ENCODE assay signal across 7 mouse cellular contexts in the genomic region with DNA sequence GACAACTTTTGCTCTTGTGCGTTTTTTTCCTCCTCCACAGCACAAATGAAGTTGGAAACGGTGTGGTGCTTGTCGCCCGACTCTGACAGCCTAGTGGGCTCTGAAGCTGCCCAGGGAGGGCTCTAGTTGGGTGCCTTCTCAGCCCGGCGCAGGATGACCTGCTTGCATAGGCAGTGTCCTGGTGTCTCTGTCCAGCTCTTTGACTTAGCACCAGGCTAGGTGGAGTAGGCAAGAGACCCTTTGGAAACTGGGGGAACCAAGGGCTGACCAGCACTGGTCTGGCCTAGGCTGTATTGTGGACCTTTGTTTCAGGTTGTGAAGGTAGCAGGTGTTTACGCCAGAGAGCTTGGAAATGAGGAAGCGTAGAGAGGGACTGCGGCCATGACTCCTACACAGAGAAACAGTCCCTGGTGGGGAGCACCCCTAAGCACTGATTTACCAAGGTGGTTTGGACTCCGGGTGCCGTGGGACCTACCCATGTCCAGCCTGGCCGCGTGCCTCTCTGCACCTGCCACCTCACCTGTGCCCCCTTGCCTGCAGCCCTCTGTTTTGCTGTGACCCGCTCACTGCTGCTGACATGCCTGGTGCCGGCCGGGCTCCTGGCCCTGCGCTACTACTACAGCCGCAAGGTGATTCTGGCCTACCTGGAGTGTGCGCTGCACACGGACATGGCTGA. TPM values are rescaled to one million over a fixed set of nuclear protein-coding genes. Genes with fewer than 3 reads are reported as not detected.
A peak's percentile ranks its signal among the peaks of the same experiment; 100 is the strongest.
DNase-seq lines count a peak whose midpoint lies in the region; ATAC-seq and TF ChIP-seq lines count a peak whose summit lies in the region.

No protein-coding gene starts in this region.

- peak overlapping the region; percentile 98 for H3K4me2 ChIP-seq in lung, embryonic 14.5 days
- peak overlapping the region; percentile 85 for H3K4me2 ChIP-seq in hindbrain, embryonic 15.5 days
- H3K4me2 ChIP-seq in neural tube, embryonic 14.5 days (ENCODE audit: low read depth, low read length), result peak overlapping the region; percentile 50

- H3K36me3 ChIP-seq in lung, embryonic 14.5 days (ENCODE audit: insufficient read depth), result no peaks in the 10 kb centered on the region
- peaks cover 13% of the 10 kb centered on the region; the same call in 1 of the 2 replicates for H3K36me3 ChIP-seq in embryonic facial prominence, embryonic 10.5 days (replicated peaks)
- peaks cover 14% of the 10 kb centered on the region; the same call in 1 of the 2 replicates for H3K36me3 ChIP-seq in hindbrain, embryonic 15.5 days
- H3K36me3 ChIP-seq in neural tube, embryonic 14.5 days (ENCODE audit: control insufficient read depth, insufficient read depth, low read length), result peaks cover 15% of the 10 kb centered on the region

- DNase-seq in lung, embryonic 14.5 days, result no peak
- DNase-seq in lung, postnatal 14 days, result no peak
- no peak for DNase-seq in embryonic facial prominence, embryonic 10.5 days (ENCODE audit: low spot score)
- no peak for DNase-seq in thymus, postnatal 14 days

- TF ChIP-seq CTCF in lung, embryonic 14.5 days (IDR thresholded peaks at IDR 0.05; ENCODE audit: low read depth), result no peak

- no peak overlapping the region for H3K27ac ChIP-seq in lung, embryonic 14.5 days (ENCODE audit: low read depth)
- H3K27ac ChIP-seq in embryonic facial prominence, embryonic 10.5 days (replicated peaks), result no peak overlapping the region
- H3K27ac ChIP-seq in hindbrain, embryonic 15.5 days (replicated peaks), result peak overlapping the region; percentile 99
- peak overlapping the region; percentile 98 for H3K27ac ChIP-seq in neural tube, embryonic 14.5 days (ENCODE audit: low read depth, low read length)

- no peaks in the 10 kb centered on the region for H3K4me1 ChIP-seq in lung, embryonic 14.5 days (ENCODE audit: insufficient read depth)
- H3K4me1 ChIP-seq in embryonic facial prominence, embryonic 10.5 days, result peaks cover 35% of the 10 kb centered on the region
- peaks cover 45% of the 10 kb centered on the region for H3K4me1 ChIP-seq in hindbrain, embryonic 15.5 days (replicated peaks)
- H3K4me1 ChIP-seq in neural tube, embryonic 14.5 days (ENCODE audit: control insufficient read depth, insufficient read depth, low read length), result peaks cover 32% of the 10 kb centered on the region

- peaks cover 53% of the 10 kb centered on the region for H3K27me3 ChIP-seq in lung, embryonic 14.5 days (ENCODE audit: insufficient read depth, low read length)
- peaks cover 78% of the 10 kb centered on the region for H3K27me3 ChIP-seq in embryonic facial prominence, embryonic 10.5 days (replicated peaks; ENCODE audit: low read depth, poor library complexity, severe bottlenecking)
- no peaks in the 10 kb centered on the region for H3K27me3 ChIP-seq in hindbrain, embryonic 15.5 days
- no peaks in the 10 kb centered on the region for H3K27me3 ChIP-seq in neural tube, embryonic 14.5 days (ENCODE audit: control insufficient read depth, insufficient read depth, low read length)

- no peak for ATAC-seq in lung, embryonic 14.5 days (ENCODE audit: insufficient read depth)
- ATAC-seq in hindbrain, embryonic 15.5 days (ENCODE audit: low FRiP score, low read depth), result no peak
- ATAC-seq in neural tube, embryonic 14.5 days (ENCODE audit: low read depth), result no peak
- no peak for ATAC-seq in CD4-positive, CD25-positive, alpha-beta regulatory T cell, adult 4 months

- WGBS in lung, embryonic 14.5 days, result 68% methylated on average over 20 of the region's 20 CpGs
- WGBS in embryonic facial prominence, embryonic 10.5 days, result 72% methylated on average over 20 of the region's 20 CpGs
- WGBS in hindbrain, embryonic 15.5 days, result 64% methylated on average over 20 of the region's 20 CpGs
- 67% methylated on average over 20 of the region's 20 CpGs for WGBS in neural tube, embryonic 14.5 days

- no peak overlapping the region for H3K9ac ChIP-seq in lung, embryonic 14.5 days
- peak overlapping the region; percentile 83 for H3K9ac ChIP-seq in hindbrain, embryonic 15.5 days
- peak overlapping the region; percentile 83 for H3K9ac ChIP-seq in neural tube, embryonic 14.5 days (replicated peaks; ENCODE audit: low read depth, low read length)

- H3K9me3 ChIP-seq in lung, embryonic 14.5 days (ENCODE audit: low read depth, low read length), result no peaks in the 10 kb centered on the region
- no peaks in the 10 kb centered on the region for H3K9me3 ChIP-seq in embryonic facial prominence, embryonic 10.5 days
- H3K9me3 ChIP-seq in hindbrain, embryonic 15.5 days, result no peaks in the 10 kb centered on the region
- no peaks in the 10 kb centered on the region for H3K9me3 ChIP-seq in neural tube, embryonic 14.5 days (ENCODE audit: control insufficient read depth, low read length)

- H3K4me3 ChIP-seq in lung, embryonic 14.5 days (ENCODE audit: low read depth, low read length), result peak overlapping the region; percentile 61
- peak overlapping the region; percentile 72 for H3K4me3 ChIP-seq in embryonic facial prominence, embryonic 10.5 days
- peak overlapping the region; percentile 99 for H3K4me3 ChIP-seq in hindbrain, embryonic 15.5 days
- peak overlapping the region; percentile 95 for H3K4me3 ChIP-seq in neural tube, embryonic 14.5 days (ENCODE audit: low read depth, low read length)

RNA-seq across cellular contexts. Expression of a gene that starts 2.2 kb away (rescaled TPM):
- polyA plus RNA-seq in lung, embryonic 14.5 days (2014; fragmentation: Nextera tagmentation; extraction: Ambion mirVana), result 0.09 and 0.13 TPM in 2 replicates
- polyA plus RNA-seq in embryonic facial prominence, embryonic 10.5 days (2016; fragmentation: Nextera tagmentation; extraction: Ambion mirVana), result 0.47 and 0.73 TPM in 2 replicates
- 6.2 TPM in 2 replicates for polyA plus RNA-seq in hindbrain, embryonic 15.5 days (2015; fragmentation: Nextera tagmentation; extraction: Ambion mirVana)
- 3.9 and 4.1 TPM in 2 replicates for polyA plus RNA-seq in neural tube, embryonic 14.5 days (2014; fragmentation: Nextera tagmentation; extraction: Ambion mirVana)
- polyA plus RNA-seq in CD4-positive, CD25-positive, alpha-beta regulatory T cell, adult 4 months (2017; shearing (Covaris generic)), result not detected

RNA-seq across cellular contexts. Expression of a gene that starts 14.7 kb away (rescaled TPM):
- polyA plus RNA-seq in lung, embryonic 14.5 days (2014; fragmentation: Nextera tagmentation; extraction: Ambion mirVana), result 57.5 and 61.1 TPM in 2 replicates
- polyA plus RNA-seq in embryonic facial prominence, embryonic 10.5 days (2016; fragmentation: Nextera tagmentation; extraction: Ambion mirVana), result 211 and 214 TPM in 2 replicates
- polyA plus RNA-seq in hindbrain, embryonic 15.5 days (2015; fragmentation: Nextera tagmentation; extraction: Ambion mirVana), result 598 and 652 TPM in 2 replicates
- polyA plus RNA-seq in neural tube, embryonic 14.5 days (2014; fragmentation: Nextera tagmentation; extraction: Ambion mirVana), result 403 and 457 TPM in 2 replicates
- not detected for polyA plus RNA-seq in CD4-positive, CD25-positive, alpha-beta regulatory T cell, adult 4 months (2017; shearing (Covaris generic))

Comparison
In these comparisons a context has a peak if more than half of its experiments do, and no peak if none do; other contexts are left out.
1. H3K27ac ChIP-seq: peak in hindbrain, embryonic 15.5 days (single experiment) and neural tube, embryonic 14.5 days (single experiment); none in lung, embryonic 14.5 days (single experiment) and embryonic facial prominence, embryonic 10.5 days (single experiment).
2. RNA of a gene that starts 14.7 kb away (polyA plus RNA-seq): 598 to 652 TPM in hindbrain, embryonic 15.5 days, 403 to 457 TPM in neural tube, embryonic 14.5 days, 211 to 214 TPM in embryonic facial prominence, embryonic 10.5 days and 57.5 to 61.1 TPM in lung, embryonic 14.5 days; not detected in CD4-positive, CD25-positive, alpha-beta regulatory T cell, adult 4 months; every median in the first group is over 10 times any median in the second.
3. Peak in every context shown above with its lines, with median percentiles within 50 percentile points of each other: H3K4me2 ChIP-seq and H3K4me3 ChIP-seq.